Mouse (Mus musculus) heart, adult 2 months (tissue): Measurements from ENCODE around the gene Phpt1.

ENCODE experiments used
- CTCF ChIP-seq: fragments of 200-600 bp; IDR thresholded peaks from 2 replicates; pipeline ENCODE4 v1.8.1; 2022; ENCODE audit warnings: antibody characterized with exemption, mild to moderate bottlenecking, moderate library complexity
- POLR2A ChIP-seq: fragments of 200-500 bp; IDR thresholded peaks from 2 replicates; pipeline ENCODE4 v1.6.1; 2011; ENCODE audit warnings: mild to moderate bottlenecking, low read depth, low read length, control low read depth; ENCODE audit not compliant: insufficient read depth

GRCm38 (mm10) chr2:25578796-25579736 lies 4.0 kb upstream of the Phpt1 start:
- TF ChIP-seq POLR2A (no peak), CTCF (no peak)
